Mouse (Mus musculus): Measurements from ENCODE around the gene Atp6ap1l. TPM values are rescaled to one million over a fixed set of nuclear protein-coding genes. Genes with fewer than 3 reads are reported as not detected.
"Not testable (repeated sequence)": the region's sequence is repeated elsewhere in the genome, so short reads cannot be mapped to it uniquely, and the experiment has no call there.

Gene Atp6ap1l
- polyA plus RNA-seq, 1 experiment: not detected

- Histone ChIP-seq H3K27me3 (replicated peaks) (no peaks in the 10 kb centered on the region), H3K4me1 (peaks cover 4% of the 10 kb centered on the region; the same call in 1 of the 2 replicates), H3K36me3 (replicated peaks; ENCODE audit: low read length) (peaks cover 34% of the 10 kb centered on the region), H3K4me3 (replicated peaks) (peak overlapping the region; percentile 96), H3K9me3 (no peaks in the 10 kb centered on the region)
- TF ChIP-seq FLI1 (IDR thresholded peaks at IDR 0.05; ENCODE audit: low read length): no peak
- no peak for TF ChIP-seq GATA1 (IDR thresholded peaks at IDR 0.05; ENCODE audit: borderline replicate concordance, low read length)
Observed at GRCm38 (mm10) chr13:90924072-90924471, 18.9 kb upstream of the Atp6ap1l start.

- not testable (repeated sequence) for H3K4me1 ChIP-seq; H3K9me3 ChIP-seq; H3K27me3 ChIP-seq (replicated peaks)
- peak overlapping the region; percentile 96 for H3K4me3 ChIP-seq (replicated peaks)
- H3K36me3 ChIP-seq (replicated peaks; ENCODE audit: low read length): peaks cover 32% of the 10 kb centered on the region
Observed at GRCm38 (mm10) chr13:90923617-90924016, 18.5 kb upstream of the Atp6ap1l start.

GRCm38 (mm10) chr13:90922751-90923612, 17.8 kb upstream of the Atp6ap1l start, which contains the start of gene Rps23:
Rps23 (plus strand) TSS chr13:90922958.
- Histone ChIP-seq H3K4me1 (no peaks in the 10 kb centered on the region; the same call in 1 of the 2 replicates), H3K36me3 (replicated peaks; ENCODE audit: low read length) (peaks cover 31% of the 10 kb centered on the region), H3K4me3 (replicated peaks) (peak within 1 kb of the TSS; percentile 96), H3K27me3 (replicated peaks) (no peaks in the 10 kb centered on the region), H3K9me3 (no peaks in the 10 kb centered on the region)
- TF ChIP-seq GATA1 (IDR thresholded peaks at IDR 0.05; ENCODE audit: borderline replicate concordance, low read length): no peak
- no peak for TF ChIP-seq FLI1 (IDR thresholded peaks at IDR 0.05; ENCODE audit: low read length)

GRCm38 (mm10) chr13:90914721-90915120, 9.6 kb upstream of the Atp6ap1l start:
- Histone ChIP-seq H3K9me3 (no peaks in the 10 kb centered on the region), H3K27me3 (replicated peaks) (no peaks in the 10 kb centered on the region), H3K36me3 (replicated peaks; ENCODE audit: low read length) (no peaks in the 10 kb centered on the region), H3K4me1 (no peaks in the 10 kb centered on the region), H3K4me3 (replicated peaks) (no peak overlapping the region)
- no peak for TF ChIP-seq FLI1 (IDR thresholded peaks at IDR 0.05; ENCODE audit: low read length)
- TF ChIP-seq GATA1 (IDR thresholded peaks at IDR 0.05; ENCODE audit: borderline replicate concordance, low read length): no peak

GRCm38 (mm10) chr13:90913675-90914192, 8.6 kb upstream of the Atp6ap1l start:
- Histone ChIP-seq H3K27me3 (replicated peaks) (no peaks in the 10 kb centered on the region), H3K36me3 (replicated peaks; ENCODE audit: low read length) (no peaks in the 10 kb centered on the region), H3K4me1 (no peaks in the 10 kb centered on the region), H3K9me3 (no peaks in the 10 kb centered on the region), H3K4me3 (replicated peaks) (no peak overlapping the region)
- no peak for TF ChIP-seq GATA1 (IDR thresholded peaks at IDR 0.05; ENCODE audit: borderline replicate concordance, low read length)
- no peak for TF ChIP-seq FLI1 (IDR thresholded peaks at IDR 0.05; ENCODE audit: low read length)

- Histone ChIP-seq H3K4me1 (no peaks in the 10 kb centered on the region), H3K27me3 (replicated peaks) (no peaks in the 10 kb centered on the region), H3K4me3 (replicated peaks) (no peak overlapping the region), H3K36me3 (replicated peaks; ENCODE audit: low read length) (no peaks in the 10 kb centered on the region), H3K9me3 (no peaks in the 10 kb centered on the region)
- no peak for TF ChIP-seq FLI1 (IDR thresholded peaks at IDR 0.05; ENCODE audit: low read length)
- no peak for TF ChIP-seq GATA1 (IDR thresholded peaks at IDR 0.05; ENCODE audit: borderline replicate concordance, low read length)
Observed at GRCm38 (mm10) chr13:90912760-90913674, 7.9 kb upstream of the Atp6ap1l start.

- no peak for TF ChIP-seq FLI1 (IDR thresholded peaks at IDR 0.05; ENCODE audit: low read length)
- TF ChIP-seq GATA1 (IDR thresholded peaks at IDR 0.05; ENCODE audit: borderline replicate concordance, low read length): no peak
Observed at GRCm38 (mm10) chr13:90907376-90907775, 2.2 kb upstream of the Atp6ap1l start.

GRCm38 (mm10) chr13:90896821-90897220, 8.3 kb downstream of the Atp6ap1l start:
- Histone ChIP-seq H3K4me1 (no peaks in the 10 kb centered on the region), H3K4me3 (replicated peaks) (no peak overlapping the region), H3K9me3 (peaks cover 27% of the 10 kb centered on the region), H3K36me3 (replicated peaks; ENCODE audit: low read length) (no peaks in the 10 kb centered on the region), H3K27me3 (replicated peaks) (no peaks in the 10 kb centered on the region)
- TF ChIP-seq FLI1 (IDR thresholded peaks at IDR 0.05; ENCODE audit: low read length): no peak
- TF ChIP-seq GATA1 (IDR thresholded peaks at IDR 0.05; ENCODE audit: borderline replicate concordance, low read length): no peak

More at GRCm38 (mm10) chr13:90907376-90907775, 2.2 kb upstream of the Atp6ap1l start:
- Histone ChIP-seq H3K9me3 (peaks cover 5% of the 10 kb centered on the region; the same call in 1 of the 2 replicates), H3K4me1 (no peaks in the 10 kb centered on the region), H3K36me3 (replicated peaks; ENCODE audit: low read length) (no peaks in the 10 kb centered on the region), H3K27me3 (replicated peaks) (no peaks in the 10 kb centered on the region), H3K4me3 (replicated peaks) (no peak overlapping the region)

- H3K36me3 ChIP-seq (replicated peaks; ENCODE audit: low read length): no peaks in the 10 kb centered on the region
- H3K9me3 ChIP-seq: peaks cover 27% of the 10 kb centered on the region
- H3K4me3 ChIP-seq (replicated peaks): no peak overlapping the region
- H3K4me1 ChIP-seq: no peaks in the 10 kb centered on the region
- H3K27me3 ChIP-seq (replicated peaks): no peaks in the 10 kb centered on the region
- TF ChIP-seq GATA1 (IDR thresholded peaks at IDR 0.05; ENCODE audit: borderline replicate concordance, low read length) (no peak), FLI1 (IDR thresholded peaks at IDR 0.05; ENCODE audit: low read length) (no peak)
Observed at GRCm38 (mm10) chr13:90896098-90896497, 9.1 kb downstream of the Atp6ap1l start.

All from megakaryocyte, embryonic 14.5 days (primary cell).